Comparison of ENCODE assay signal across 9 mouse cellular contexts in genomic region chr9:122534121-122534814, GRCm38 (mm10).
DNase-seq lines count a peak whose midpoint lies in the region; ATAC-seq and TF ChIP-seq lines count a peak whose summit lies in the region.
"Had no signal": no experiment of that assay in that cellular context is flagged by ENCODE, and none has a peak within 500 bp of the region (broad histone marks: within the 10 kb centered on the region; RNA-seq: fewer than 3 reads in every experiment).

No protein-coding gene starts in this region.

- no peak for TF ChIP-seq POLR2A in cortical plate, adult 2 months (IDR thresholded peaks at IDR 0.05; ENCODE audit: extremely low read depth, insufficient read depth, low read length)

- no peak overlapping the region for H3K27ac ChIP-seq in heart, embryonic 16.5 days (ENCODE audit: low read length)
- H3K27ac ChIP-seq in cortical plate, adult 2 months (ENCODE audit: insufficient read depth, low read length): peak overlapping the region; percentile 42; the same call in 1 of the 2 replicates
- H3K27ac ChIP-seq in midbrain, embryonic 14.5 days (replicated peaks; ENCODE audit: low read depth, low read length): no peak overlapping the region

- no peaks in the 10 kb centered on the region for H3K9me3 ChIP-seq in heart, embryonic 16.5 days (replicated peaks; ENCODE audit: control insufficient read depth, low read length)
- no peaks in the 10 kb centered on the region for H3K9me3 ChIP-seq in midbrain, embryonic 14.5 days (ENCODE audit: control insufficient read depth, low read length)

- no peak overlapping the region for H3K9ac ChIP-seq in heart, embryonic 16.5 days (ENCODE audit: low read length)
- H3K9ac ChIP-seq in midbrain, embryonic 14.5 days (replicated peaks; ENCODE audit: low read length): peak overlapping the region; percentile 1; the same call in 1 of the 2 replicates

- no peak overlapping the region for H3K4me3 ChIP-seq in heart, embryonic 16.5 days (ENCODE audit: low read length)
- no peak overlapping the region for H3K4me3 ChIP-seq in cortical plate, adult 2 months (ENCODE audit: insufficient read depth, low read length)
- no peak overlapping the region for H3K4me3 ChIP-seq in midbrain, embryonic 14.5 days (replicated peaks; ENCODE audit: low read depth, low read length)

- 38% methylated on average over 15 of the region's 15 CpGs for WGBS in heart, embryonic 16.5 days
- 29% methylated on average over 15 of the region's 15 CpGs for WGBS in midbrain, embryonic 14.5 days

- H3K4me1 ChIP-seq in heart, embryonic 16.5 days (ENCODE audit: control insufficient read depth, insufficient read depth, low read length): peaks cover 4% of the 10 kb centered on the region; the same call in 1 of the 2 replicates
- H3K4me1 ChIP-seq in cortical plate, adult 2 months (ENCODE audit: control insufficient read depth, insufficient read depth, low read length): peaks cover 7% of the 10 kb centered on the region
- 0 out of 2 replicates have a peak, but pooled peaks cover 3% of the 10 kb centered on the region for H3K4me1 ChIP-seq in midbrain, embryonic 14.5 days (ENCODE audit: control insufficient read depth, insufficient read depth, low read length)

- peak overlapping the region; percentile 18; the same call in 1 of the 2 replicates for H3K4me2 ChIP-seq in heart, embryonic 16.5 days (ENCODE audit: low read depth, low read length)
- H3K4me2 ChIP-seq in midbrain, embryonic 14.5 days (ENCODE audit: low read length): no peak overlapping the region

- no peaks in the 10 kb centered on the region for H3K36me3 ChIP-seq in heart, embryonic 16.5 days (ENCODE audit: control insufficient read depth, insufficient read depth)
- H3K36me3 ChIP-seq in midbrain, embryonic 14.5 days (ENCODE audit: control insufficient read depth, insufficient read depth, low read length): no peaks in the 10 kb centered on the region

- no peaks in the 10 kb centered on the region for H3K27me3 ChIP-seq in heart, embryonic 16.5 days (ENCODE audit: control insufficient read depth, insufficient read depth, low read length)
- H3K27me3 ChIP-seq in midbrain, embryonic 14.5 days (ENCODE audit: control insufficient read depth, insufficient read depth, low read length): no peaks in the 10 kb centered on the region

- no peak; the same call in 1 of the 2 replicates for ATAC-seq in heart, embryonic 16.5 days (replicated peaks; ENCODE audit: extremely low read depth, insufficient read depth, low FRiP score)
- ATAC-seq in midbrain, embryonic 14.5 days (ENCODE audit: low FRiP score, low TSS enrichment): peak; percentile 40; the same call in 1 of the 2 replicates
- ATAC-seq in inflammation-experienced regulatory T-cells, adult 6 months: no peak

- no peak for DNase-seq in heart, adult 18-20 months
- DNase-seq in frontal cortex, postnatal 36 days (ENCODE audit: low spot score in 2 of 2): peak; percentile 48 to 64
- peak; percentile 88 for DNase-seq in midbrain, embryonic 14.5 days
- DNase-seq in urinary bladder, postnatal 4 days (ENCODE audit: low spot score in 2 of 2): no peak
- no peak for DNase-seq in gastrocnemius, postnatal 25 days
- DNase-seq: thymus, postnatal 4 days had no signal

- TF ChIP-seq CTCF in cortical plate, adult 2 months (IDR thresholded peaks at IDR 0.05; ENCODE audit: extremely low read depth, insufficient read depth, low read length): no peak

Comparison
In these comparisons a context has a peak if more than half of its experiments do, and no peak if none do; other contexts are left out.
1. DNase-seq: peak in frontal cortex, postnatal 36 days (2 of 2) and midbrain, embryonic 14.5 days (single experiment); none in heart, adult 18-20 months (0 of 2), urinary bladder, postnatal 4 days (0 of 2) and gastrocnemius, postnatal 25 days (single experiment).